Mouse (Mus musculus): ENCODE results near the gene Cdkl3.

The Cdkl3 gene

DNA sequence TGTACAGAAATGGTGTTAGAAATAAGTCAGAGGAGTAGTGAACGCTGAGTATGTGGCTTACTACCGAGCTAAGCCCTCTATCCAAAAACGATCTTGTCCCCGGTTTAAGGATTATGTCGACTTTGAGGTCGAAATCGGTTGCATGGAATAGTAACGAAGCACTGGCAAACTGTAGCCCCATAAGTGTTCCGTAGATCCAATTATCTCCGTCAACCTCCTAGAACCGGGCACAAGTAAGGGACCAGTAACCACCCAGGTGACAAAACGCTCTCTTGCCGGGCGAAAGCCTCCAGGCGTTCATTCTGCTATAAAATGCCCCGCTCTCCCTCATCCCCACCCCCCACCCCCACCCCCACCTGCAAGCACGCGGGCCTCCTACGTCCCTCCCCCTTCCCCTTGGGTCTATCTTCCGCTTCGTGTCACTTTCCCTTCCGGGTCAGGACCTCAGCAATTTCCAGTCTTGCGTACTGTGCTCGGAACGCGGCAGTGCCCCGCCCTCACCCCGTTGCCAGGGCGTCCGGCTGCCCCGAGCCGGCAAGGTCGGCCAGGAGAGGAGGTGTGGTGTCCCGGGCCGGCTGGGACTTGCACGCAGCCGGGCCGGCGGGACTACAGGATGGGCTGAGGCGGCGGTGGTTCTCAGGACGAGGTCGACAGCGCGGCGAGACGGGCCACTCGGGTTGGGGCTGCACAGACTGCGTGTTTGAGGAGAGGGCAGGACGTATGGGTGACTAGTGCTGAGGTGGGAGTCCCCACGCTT lies at the start of gene Cdkl3:
TSS of gene Cdkl3 (plus strand) at position 450 of the 757 bp plus-strand sequence.
- WGBS: under 1% methylated on average over 51 of the region's 51 CpGs

DNA sequence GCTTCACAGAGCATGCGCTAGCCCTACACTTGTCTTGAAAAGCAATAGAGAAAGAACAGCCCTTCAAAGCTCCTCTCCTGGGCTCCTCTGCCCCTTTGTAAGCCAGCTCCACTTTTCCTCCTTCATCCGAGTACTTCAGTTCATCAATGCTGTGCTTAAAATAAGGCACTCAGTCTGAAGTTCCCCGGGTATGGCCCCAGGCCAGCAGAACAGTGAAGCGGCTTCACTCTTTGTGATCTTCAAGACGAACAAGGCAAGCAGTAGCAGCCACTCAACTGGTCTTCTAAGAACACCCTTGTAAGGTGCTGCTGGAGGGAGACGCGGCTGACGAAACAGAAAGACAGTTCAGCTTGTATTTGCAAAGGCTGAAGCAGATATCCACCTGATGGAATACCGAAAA lies 47.9 kb upstream of the Cdkl3 start:
- WGBS: 78% methylated on average over 9 of the region's 9 CpGs

DNA sequence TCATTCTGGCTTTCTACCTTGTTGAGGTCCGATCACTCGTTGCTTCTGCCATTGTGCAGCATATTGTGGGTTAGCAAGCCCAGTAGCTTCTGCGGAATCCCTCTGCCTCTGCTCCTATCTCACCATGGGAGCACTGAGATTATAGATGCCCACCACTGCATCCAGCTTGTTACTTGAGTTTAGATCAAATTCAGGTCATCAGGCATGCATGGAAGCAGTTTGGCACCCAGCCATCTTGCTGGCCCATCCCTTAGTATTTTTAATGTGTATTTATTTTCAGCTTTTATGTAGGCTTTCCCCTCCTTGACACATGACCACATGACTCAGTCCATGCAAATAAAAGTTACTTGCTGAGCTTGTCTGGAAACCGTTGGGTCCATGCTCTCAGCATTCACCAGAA lies 46.3 kb upstream of the Cdkl3 start:
- 90% methylated on average over 4 of the region's 4 CpGs for WGBS

DNA sequence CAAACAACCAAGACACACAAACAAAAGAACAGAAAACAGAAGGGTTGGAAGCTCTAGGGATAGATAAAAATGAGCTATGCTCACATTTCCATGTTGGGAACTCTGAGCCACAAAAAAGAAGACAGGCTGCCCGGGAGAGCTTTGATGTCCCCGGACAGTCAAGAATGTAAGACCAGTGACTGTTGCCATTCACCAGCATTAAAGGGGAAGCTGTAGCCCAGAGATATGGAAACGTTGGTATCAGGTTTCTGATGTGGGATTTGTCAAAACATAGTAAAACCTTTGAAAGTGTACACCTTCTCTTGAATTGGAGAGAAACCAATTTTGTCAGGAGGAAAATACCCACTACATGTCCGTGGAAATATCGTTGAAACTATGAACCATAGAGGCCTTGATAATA lies 44.5 kb upstream of the Cdkl3 start:
- 89% methylated on average over 5 of the region's 5 CpGs for WGBS

DNA sequence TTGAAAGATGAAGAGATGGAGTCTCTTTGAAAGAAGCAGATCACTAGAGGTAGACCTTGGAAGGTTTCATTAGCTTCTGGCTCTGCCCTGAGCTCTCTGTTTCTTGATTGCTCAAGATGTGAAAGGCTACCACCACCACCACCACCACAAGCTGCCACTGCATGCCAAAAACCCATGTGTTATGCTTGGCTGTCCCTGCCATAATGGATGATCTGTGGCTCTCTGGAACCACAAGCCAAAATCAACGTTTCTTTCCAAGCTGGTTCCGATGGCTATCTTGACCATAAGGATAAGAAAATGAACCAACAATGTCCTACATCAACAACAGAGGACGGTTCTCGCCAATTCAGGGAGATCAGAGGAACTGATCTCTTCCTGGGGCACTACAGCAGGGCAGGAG lies 44.0 kb upstream of the Cdkl3 start:
- WGBS: 92% methylated on average over 4 of the region's 4 CpGs

DNA sequence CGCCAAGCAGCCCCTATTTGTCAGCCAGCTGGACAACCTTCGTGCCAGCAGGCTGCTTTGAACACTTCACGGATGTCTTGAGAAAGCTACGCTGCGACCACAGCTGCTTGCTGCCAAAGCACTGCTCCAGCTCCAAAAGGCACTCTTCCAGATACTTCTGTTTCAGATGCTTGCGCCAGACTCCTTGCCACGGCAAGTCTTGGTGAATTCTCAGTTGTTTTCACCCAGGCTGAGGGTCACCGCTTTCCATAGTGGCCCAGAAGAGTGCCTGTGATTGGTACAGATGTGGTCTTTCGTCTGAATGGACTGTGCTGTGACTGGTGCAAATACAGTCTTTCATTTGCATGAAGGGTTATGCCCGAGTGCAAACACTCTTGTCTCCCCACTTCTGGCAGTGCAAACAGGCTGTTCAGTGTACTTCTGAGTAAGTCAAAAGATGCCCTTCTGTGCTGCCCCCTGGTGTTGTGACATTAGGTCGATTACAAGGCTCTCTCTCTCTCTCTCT lies 43.0 kb upstream of the Cdkl3 start:
- WGBS: 36% methylated on average over 11 of the region's 11 CpGs

DNA sequence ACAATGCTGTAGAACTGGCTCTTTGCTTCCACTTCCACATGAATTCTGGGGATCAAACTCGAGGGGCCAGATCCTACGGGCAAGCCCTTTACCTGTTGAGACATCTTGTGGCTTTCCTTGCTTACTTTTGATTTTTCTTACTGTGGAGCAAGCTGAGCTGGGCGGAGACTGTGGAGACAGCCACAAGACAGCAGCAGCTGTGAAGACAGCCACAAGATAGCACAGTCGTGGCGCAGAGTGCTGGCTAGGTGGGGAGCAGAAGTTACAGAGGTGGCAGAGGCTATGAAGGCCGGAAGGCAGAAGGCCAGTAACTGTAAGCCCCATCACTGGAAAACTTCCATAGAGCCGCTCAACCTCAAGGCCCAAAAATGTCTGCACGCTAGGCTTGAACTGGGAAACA lies 42.3 kb upstream of the Cdkl3 start:
- 97% methylated on average over 8 of the region's 8 CpGs for WGBS

DNA sequence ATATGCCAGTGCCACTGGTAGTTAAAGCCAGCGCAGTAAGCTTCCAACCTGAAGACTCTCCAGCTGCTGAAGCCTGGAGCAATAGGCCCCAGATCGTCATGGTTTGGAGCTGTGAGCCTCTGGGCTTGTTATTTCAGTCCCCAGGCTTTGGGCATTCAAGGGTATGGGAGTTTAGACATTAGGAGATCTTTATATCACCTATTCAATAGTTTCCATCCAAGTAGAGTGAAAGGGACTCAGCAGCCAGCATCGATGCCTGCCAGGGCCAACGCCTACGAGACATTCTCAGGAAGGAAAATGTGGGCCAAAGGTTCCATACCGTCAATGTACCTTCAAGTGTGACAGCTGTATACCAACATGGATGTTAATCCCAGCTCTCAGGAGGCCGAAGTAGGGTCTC lies 41.7 kb upstream of the Cdkl3 start:
- 94% methylated on average over 7 of the region's 7 CpGs for WGBS

DNA sequence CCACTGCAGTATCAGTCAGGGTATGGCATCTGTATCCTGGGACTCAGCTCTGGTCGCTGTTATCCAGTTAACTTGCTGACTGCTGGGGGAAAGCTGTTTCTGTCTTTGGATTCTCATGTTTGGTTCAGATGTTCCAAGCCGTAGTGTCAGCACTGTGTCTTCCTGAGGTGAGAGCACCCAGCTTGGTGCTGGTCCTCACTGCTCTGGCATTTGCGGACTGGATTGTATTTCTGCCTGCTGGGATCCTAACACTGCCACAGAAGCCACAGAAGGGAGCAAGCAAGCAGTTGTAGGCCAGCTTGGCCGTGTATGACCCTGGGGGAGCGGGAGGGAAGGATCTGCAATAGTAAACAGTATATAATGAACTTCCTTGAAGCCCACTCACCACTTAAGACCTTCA lies 37.4 kb upstream of the Cdkl3 start:
- 84% methylated on average over 5 of the region's 5 CpGs for WGBS

DNA sequence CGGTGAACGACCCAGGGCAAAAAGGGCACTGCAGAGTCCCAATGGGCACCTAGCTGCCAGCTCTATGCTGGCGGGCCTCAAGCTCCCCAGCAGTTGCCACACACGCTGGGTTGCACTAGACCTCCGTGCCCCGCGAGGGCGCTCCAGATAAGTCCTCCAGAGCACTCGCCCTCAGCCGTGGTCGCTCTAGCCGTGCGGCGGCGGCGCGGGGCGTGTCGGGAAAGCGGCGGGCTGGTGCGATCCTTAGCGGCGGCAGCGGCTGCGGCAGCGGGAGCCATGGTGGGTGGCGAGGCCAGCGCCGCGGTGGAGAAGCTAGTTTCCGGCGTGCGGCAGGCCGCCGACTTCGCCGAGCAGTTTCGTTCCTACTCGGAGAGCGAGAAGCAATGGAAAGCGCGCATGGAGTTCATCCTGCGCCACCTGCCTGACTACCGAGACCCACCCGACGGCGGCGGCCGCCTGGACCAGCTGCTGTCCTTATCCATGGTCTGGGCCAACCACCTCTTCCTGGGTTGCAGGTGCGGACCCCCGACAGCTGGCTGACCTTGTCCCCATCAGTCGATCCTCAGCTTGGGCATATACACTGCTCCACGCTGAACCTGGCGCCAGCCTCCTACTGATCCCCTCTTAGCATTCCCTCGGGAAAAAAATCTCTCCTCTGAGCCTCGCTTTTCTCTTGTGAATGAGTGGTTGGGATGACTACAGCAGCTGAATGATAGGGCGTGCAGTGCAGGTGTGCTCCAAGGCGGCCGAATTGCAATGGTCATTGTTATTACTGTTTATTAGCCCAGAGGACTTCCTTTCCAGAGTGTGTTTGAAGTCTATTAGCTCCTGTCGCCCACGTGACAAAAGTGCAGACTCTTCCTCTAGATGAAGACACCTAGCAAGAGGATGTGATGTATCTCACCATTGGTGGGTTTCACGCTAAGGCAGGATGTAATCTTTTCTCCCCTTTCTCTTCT lies 36.3 kb upstream of the Cdkl3 start, which contains the start of gene Cdkn2aipnl:
TSS of gene Cdkn2aipnl (plus strand) at position 219 of the 959 bp plus-strand sequence.
- WGBS: 2% methylated on average over 63 of the region's 63 CpGs

DNA sequence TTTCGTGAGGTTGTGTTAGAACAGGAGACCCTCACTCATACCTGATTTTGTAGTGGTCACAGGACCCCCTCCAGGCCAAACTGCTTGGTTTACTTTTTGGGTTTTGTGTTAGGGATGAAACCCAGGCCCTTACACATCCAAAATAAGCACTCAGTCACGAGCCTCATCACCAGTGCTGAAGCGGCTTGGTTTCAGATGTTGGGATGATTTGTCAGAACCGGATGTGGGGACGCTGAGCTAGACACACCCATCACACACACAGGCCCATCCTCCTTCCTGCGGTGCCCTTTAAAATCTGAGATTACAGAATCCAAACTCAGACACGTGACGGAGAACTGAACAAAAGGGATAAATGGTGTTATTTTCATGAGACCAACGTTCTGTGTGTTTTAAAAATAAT lies 35.1 kb upstream of the Cdkl3 start:
- WGBS: 93% methylated on average over 9 of the region's 9 CpGs

DNA sequence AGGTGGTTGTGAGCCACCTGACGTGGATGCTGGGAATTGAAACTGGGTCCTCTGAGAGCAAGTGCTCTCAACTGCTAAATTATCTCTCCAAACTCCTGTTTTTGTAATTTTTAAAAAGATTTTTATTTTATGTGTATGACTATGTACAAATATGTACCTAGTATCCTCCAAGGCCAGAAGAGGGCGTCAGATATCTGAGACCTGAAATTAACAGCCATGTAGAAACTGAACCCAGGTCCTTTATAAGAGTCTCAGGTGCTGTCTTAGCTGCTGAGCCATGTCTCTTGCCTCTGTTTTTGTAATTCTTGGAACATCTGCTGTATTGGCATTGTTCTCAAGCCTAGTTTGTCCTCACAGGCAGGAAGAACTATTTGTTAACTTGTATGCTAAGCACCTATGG lies 34.5 kb upstream of the Cdkl3 start:
- WGBS: 96% methylated on average over 2 of the region's 2 CpGs

DNA sequence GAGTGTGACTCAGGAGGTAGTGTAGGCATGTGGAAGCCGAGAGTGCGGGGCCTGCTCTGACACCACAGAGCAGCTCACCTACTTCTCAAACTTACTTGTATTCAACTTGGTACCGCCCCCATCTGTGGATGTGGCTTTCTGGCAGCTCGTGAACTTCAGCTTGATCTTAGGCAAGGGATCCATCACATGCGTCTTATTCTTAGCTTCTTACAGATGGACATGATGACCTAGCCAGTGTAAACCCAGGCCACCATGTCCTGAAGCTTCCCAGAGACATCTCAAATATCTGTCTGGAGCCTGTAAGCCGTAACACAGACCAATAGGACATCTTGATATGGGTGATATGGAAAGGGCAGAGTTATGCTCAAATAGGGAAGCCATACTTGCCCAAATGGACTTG lies 32.4 kb upstream of the Cdkl3 start:
- 91% methylated on average over 6 of the region's 6 CpGs for WGBS

DNA sequence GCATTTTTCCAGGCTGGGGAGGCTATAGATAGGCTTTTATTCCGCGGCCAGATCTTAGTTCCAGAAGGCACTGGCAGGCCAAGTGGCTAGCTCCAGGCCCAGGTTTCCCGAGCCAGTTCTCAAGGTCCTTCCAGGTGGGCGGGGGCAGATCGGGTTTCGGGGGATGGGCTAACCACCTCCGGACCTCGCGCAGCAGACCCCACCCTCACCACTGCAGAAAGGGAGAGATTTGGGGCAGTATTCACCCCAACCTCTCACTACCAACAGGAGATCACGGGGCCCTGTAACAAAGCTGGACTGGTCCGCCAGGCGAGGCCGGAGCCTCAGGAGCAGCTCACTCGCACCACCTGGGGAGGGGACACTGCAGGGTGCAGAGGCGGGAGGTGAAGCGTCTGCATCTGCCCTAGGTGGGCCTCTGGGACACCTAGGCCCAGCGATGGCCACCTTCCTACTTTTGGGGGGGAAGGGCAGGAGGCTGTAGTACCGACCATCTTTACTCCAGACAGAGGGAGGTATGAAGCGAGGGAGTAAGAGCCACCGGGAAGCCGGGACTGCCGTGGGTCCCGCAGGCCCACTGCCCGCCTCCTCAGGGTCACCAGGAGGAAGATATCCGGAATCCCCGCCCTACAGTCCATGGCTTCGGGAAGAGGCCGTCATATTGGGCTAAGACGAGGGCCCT lies 4.3 kb upstream of the Cdkl3 start:
- under 1% methylated on average over 29 of the region's 29 CpGs for WGBS

DNA sequence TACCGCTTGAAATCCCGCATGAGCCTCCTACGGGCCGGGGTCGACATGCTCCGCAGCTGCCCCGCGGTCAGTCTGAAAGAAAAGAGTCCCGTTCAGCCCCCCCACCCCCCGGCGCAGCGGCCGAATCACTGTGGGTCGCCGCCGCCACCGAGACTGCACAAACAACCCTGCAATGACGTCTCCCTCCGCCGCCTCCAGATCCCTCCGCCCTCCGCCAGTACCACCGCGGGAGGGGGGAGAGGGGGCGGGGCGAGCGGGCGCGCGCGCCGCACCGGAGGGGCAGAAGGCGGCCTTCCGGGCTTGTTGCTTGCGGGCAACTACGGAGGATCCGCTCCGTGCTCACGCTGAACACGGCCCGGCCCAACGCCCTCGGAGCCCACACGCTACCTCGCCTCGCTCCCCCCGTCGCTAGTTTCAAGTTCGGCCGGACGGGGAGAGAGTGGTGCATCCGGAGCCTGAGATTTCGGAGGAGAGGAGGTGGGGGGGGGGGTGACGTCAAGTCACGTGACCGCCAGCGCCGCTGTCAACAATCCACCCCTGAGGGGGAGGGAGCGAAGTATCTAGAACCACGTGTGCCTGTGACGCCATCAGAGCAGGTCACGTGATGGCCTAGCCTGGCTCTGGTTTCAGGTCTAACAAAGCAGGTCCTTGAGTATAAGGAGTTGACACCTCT lies 3.6 kb upstream of the Cdkl3 start, which contains the start of gene Ube2b:
TSS of gene Ube2b (minus strand) at position 473 of the 673 bp plus-strand sequence.
- WGBS: under 1% methylated on average over 58 of the region's 63 CpGs

DNA sequence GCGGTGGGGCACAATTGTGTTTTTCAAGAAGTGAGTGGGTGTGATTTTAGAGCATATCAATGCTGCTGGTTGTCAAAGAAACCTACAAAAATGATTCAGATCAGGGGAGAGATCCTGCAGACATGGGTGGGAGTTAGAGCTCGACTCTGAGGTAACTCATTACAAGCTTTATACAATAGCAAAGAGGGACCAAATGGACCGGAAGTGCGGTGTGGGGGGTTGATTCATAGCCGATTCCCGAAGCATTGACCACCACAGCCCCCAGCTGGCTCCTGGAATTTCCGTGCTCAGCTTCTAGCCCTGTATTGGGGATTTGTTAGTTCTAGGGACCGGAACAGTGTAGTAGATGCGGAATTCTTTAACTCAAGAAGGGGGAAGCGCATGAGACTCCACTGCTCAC lies 2.7 kb upstream of the Cdkl3 start:
- 50% methylated on average over 10 of the region's 10 CpGs for WGBS

DNA sequence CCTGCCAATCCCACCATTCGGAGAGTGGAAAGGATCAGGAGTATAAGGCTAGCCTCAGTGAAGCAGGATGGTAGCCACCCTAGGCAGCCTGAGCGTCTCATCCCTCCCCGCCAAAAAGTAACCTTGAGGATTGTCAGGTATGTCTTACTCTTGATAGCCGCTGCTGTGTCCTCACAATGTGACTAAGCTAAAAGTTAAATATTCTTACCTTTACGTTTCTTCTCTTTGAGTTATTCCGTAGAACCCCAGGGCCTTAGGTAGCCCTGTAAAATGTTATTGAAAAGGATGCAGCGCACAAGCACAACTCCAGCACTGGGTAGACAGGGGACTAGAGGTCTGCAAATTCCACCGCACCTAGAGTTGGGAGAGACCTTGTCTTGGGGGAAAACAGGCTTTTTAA lies 2.2 kb upstream of the Cdkl3 start:
- 92% methylated on average over 8 of the region's 8 CpGs for WGBS

DNA sequence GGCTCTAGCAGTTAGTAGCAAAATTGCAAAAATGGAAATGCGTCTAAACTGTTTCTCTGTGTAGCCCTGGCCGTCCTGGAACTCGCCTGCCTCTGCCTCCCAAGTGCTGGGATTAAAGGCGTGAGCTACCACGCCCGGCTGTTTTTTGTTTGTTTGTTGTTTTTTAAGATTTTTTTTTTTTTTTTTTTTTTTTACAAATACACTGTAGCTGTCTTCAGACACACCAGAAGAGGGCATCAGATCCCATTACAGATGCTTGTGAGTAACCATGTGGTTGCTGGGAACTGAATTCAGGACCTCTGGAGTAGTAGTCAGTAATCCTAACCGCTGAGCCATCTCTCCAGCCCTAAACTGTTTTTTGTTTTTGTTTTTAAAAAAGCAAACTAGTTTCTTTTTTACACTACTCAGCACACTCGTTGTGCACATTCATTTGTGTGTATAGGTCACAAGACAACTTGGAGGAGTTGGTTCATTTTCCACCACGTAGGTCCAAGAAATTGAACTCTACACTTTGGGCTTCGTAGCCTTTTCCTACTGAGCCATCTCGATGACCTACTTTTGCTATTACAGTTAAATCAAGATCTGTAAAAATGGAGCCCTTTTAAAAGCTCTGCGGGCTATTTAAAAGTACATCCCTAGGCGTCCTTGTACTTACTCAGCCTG lies 1.0 kb upstream of the Cdkl3 start:
- WGBS: 71% methylated on average over 13 of the region's 13 CpGs

DNA sequence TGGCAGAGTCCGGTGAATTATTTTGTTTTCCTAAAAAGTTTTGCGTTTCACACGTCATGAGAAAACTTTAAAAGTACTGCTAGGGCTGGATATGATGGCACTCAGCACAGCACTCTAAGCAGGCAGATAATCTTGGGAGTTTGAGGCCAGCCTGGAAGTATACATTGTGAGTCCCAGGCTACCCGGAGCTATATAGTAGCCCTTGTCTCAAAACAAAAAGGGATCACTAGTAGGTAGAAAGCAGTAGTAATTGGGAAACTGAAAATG lies 583 bp upstream of the Cdkl3 start:
- 10% methylated on average over 4 of the region's 4 CpGs for WGBS

DNA sequence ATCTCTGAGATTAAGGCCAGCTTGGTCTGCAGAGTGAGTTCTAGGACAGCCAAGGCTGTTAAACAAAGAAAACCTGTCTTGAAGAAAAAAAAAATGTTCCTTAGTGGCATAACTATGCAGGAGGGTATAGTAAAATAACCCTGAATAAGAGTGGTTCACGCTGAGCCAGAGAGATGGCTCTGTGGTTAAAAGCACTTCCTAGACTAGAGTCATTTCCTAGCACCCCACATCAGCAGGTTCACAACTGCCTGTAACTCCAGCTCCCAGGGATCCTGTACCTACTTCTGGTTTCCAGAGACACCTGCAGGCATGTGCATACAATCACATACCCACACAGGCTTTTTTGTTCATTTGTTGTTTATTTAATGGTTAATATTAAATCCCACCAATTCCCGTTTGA lies 1.6 kb downstream of the Cdkl3 start:
- WGBS: 63% methylated on average over 2 of the region's 2 CpGs

DNA sequence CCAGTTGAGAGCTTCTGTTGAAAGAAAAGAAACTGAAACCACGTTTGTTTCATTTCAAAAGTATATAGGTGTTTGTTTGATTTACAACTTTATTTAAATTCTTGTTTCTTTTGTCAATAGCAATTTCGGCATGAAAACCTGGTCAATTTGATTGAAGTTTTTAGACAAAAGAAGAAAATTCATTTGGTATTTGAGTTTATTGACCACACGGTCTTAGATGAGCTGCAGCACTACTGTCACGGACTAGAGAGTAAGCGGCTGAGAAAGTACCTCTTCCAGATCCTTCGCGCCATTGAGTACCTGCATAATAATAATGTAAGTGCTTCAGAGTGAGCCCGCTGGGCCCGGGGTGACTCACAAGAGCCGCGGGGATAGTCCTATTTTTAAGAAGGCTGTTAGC lies 7.0 kb downstream of the Cdkl3 start:
- WGBS: 87% methylated on average over 11 of the region's 11 CpGs

All from cerebral cortex, adult 2 months (tissue).